Mouse (Mus musculus): ENCODE measurements around the gene Pex3. TPM values are rescaled to one million over a fixed set of nuclear protein-coding genes. Genes with fewer than 3 reads are reported as not detected.

The Pex3 gene
- 15.2 and 21.9 TPM in 2 replicates for total RNA-seq (2017)

DNA sequence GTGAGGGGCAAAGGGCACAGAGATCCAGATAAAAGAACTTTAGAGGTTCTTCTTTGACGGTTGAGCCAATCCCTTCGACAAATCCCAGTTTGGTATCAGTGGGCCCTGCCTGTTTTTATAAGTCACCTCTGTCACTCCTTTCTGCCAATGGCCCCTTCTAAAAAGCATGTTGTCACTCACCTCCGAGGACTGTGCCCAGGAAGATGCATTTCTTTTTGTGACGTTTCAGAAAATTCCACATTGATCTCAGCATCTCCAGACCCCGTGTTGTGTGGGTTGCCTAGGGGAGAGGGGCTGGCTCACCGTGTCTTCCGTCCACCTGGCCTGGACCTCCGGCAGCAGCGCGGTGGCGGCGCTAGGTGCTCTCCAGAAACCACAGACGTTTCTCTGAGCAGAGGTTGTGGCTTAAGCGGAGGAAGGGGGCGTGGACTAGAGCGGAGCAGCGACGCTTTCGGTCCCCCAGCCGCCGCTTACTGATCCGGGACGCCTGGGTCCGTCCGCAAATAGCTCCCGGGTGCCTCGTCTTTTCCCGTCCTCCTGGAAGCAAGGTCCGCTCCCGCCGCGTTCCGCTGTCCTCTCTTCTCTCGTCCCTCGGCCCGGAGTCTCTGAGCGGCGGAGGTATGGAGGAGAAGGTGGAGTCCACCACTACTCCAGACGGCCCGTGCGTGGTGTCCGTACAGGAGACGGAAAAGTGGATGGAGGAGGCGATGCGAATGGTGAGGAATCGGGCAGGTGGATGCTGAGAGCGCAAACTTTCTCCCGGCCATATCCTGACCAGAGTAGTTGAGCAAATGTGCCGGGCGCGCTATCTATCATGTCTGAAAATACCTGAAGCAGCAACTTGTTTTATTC lies at the start of gene Pex3, which contains the start of gene Adat2:
Pex3 (minus strand) TSS at position 497 of the 852 bp plus-strand sequence.
Adat2 (plus strand) TSS at position 249 of the 852 bp plus-strand sequence.
- ATAC-seq (ENCODE audit: extremely low read depth, insufficient number of reproducible peaks, low FRiP score, poor library complexity, severe bottlenecking) = peak; percentile 96

DNA sequence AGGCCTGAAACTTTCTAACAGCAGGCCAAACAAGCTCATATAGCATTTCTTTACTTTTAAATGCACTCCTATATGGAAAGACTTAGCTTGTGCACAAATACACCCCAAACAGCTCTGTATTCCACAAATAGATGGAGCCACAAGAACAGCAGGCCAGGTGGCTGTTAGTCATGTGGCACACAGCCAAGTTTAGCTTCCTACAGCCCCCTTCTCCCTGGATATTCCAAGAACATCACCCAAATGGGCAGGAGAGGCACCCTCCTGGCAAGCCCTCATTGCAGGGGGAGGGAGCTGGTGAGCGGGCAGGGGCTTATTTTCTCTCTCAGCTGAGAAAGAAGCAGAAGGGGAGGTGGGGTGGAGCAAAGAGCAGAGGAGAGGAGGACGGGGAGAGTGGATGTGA lies 48.0 kb upstream of the Pex3 start:
- no peak for ATAC-seq (ENCODE audit: extremely low read depth, insufficient number of reproducible peaks, low FRiP score, poor library complexity, severe bottlenecking)

DNA sequence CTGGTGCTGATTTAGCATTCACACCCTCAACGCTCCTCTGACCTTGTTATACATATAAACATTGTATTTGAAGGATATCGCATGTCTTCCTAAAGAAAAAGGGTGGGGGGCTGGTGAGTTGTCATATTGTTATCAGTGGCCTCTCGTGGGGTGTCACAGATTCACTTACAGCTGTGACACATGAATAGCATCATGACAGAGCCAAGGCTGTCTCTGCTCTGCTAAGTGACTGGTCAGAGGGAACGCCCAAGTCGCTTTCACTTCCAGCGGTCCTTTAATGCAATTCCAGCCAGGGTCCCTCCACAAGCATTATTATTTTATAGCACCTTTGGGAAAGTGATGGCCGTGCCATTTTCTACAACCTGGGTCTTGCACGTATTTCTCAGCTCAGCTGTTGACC lies 44.5 kb upstream of the Pex3 start:
- ATAC-seq (ENCODE audit: extremely low read depth, insufficient number of reproducible peaks, low FRiP score, poor library complexity, severe bottlenecking) = no peak

DNA sequence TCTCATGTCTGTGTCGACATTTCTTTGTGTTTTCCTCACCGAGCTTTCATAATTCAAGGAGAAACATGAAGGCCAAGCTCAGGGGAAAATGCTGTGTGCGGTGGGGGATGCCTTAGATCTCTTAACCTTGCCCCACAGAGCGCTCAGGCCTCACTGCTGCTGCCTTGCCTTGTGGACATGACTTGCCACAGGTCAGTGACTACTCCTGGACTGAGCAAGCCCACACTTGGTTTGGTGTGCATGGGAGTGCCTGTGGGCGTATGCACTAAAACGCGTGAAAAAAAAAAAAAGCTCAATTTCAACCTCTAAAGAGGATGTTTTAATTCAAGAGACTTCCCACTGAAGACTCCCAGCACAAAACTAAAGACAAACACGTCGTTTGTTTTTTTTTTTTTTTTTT lies 43.9 kb upstream of the Pex3 start:
- no peak for ATAC-seq (ENCODE audit: extremely low read depth, insufficient number of reproducible peaks, low FRiP score, poor library complexity, severe bottlenecking)

DNA sequence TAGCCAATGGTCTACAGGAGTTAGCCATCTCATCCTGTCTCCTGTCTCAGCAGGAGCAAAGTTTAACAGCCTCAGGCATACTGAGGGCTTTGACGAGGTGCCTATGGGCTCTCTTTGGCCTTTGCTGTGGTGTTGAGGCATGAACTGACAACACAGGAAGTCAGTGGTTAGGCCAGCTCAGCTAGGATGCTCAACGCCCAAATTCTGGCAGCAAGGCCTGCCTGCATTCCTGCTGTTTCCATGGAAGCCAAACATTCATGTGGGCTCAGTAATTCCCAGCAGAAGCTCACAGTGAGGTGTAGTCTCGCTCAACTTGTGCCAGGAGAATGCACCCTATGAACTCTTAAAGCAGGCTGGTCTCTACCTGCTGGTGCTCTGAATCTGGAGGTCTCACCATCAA lies 43.1 kb upstream of the Pex3 start:
- no peak for ATAC-seq (ENCODE audit: extremely low read depth, insufficient number of reproducible peaks, low FRiP score, poor library complexity, severe bottlenecking)

DNA sequence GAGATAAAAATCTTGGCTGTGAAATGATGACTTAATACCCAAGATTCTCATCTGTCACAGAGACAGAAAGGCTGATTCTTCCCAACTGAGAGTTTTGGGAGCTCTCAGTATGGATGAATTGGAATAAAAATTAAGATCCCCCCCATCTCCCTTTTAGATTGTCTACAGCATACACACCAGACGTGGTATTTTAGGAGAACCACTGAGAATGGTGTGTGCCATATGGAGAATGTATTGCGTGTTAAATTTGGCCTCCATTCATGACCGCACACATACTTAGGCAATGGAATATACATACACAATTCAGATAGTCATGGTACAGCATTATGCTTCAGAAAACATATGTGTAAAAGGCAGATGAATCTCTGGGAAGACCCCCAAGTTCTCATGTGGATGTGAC lies 40.6 kb upstream of the Pex3 start:
- ATAC-seq (ENCODE audit: extremely low read depth, insufficient number of reproducible peaks, low FRiP score, poor library complexity, severe bottlenecking) = no peak

DNA sequence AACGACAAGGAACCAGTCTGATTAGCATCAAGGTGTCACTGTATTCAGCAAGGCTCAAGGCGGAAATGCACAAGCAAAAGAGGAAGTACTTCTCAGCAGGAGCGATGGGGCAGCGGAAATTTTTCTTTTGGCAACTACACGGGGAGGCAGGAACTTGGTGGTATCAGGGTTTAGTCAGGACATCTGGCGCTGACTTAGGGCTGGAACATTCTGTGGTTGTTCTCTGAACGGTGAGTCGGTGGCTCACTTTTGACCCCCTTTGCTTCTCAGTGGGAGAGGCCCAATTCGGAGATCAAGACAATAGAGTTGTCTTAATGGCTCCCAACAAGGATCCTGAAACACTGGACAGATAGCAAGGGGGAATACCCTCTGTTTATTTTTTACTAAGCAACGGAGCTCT lies 39.3 kb upstream of the Pex3 start:
- ATAC-seq (ENCODE audit: extremely low read depth, insufficient number of reproducible peaks, low FRiP score, poor library complexity, severe bottlenecking) = no peak

DNA sequence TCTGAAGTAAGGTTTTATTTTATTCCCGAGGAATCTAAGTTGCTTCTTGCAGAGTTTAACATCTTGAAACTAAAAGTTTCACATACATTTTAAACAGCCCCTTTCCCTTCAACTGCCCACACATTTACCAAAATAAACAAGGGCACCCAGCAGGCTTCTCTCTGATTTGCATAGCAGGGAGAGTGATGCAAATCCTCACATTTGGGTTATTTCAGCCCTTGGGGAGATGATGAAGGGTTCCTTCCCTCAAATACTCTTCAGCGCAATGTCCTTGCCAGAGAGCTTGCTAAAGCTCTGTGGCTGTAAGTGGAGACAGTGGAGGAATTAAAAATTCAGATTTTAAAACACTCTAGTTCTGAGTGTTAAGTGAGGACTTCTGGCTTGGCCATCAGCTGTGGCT lies 35.0 kb upstream of the Pex3 start:
- no peak for ATAC-seq (ENCODE audit: extremely low read depth, insufficient number of reproducible peaks, low FRiP score, poor library complexity, severe bottlenecking)

DNA sequence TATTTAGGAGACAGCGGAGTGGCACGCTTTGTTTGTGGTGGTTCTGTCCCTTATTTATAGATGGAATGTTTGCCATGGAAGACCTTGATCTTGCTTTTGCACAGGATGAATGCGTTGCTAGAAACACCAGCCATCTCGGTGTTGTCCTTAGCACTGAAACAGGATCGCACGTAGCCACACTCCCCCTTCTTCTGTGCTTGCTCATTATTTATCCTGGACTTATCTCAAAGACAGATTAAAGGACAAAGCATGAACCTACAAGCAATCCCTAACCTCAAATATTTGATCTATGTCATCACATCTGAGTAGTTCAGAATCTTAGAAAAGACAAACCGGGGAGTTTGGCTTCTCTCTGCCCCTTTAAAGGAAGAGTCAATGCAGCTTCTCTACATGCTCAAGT lies 24.2 kb upstream of the Pex3 start:
- no peak for ATAC-seq (ENCODE audit: extremely low read depth, insufficient number of reproducible peaks, low FRiP score, poor library complexity, severe bottlenecking)

DNA sequence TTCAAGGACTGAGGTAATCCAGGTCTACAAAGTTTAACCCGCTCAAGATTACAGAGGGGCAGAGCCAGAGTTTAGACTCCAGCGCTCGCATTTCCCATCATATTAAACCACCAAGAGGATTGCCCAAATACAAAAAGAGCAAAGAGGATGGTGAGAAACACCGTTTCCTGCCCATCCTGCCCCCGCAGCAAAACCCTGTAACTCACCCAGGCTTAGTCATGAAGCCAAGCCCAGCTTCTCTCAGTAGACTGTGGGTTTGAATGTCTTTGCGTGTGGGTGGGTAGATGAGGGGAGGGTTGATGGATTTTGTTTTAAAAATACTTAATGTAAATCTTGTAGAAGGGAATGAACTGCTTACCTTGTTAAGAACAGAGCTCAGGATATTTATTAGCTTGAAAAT lies 19.5 kb upstream of the Pex3 start:
- ATAC-seq (ENCODE audit: extremely low read depth, insufficient number of reproducible peaks, low FRiP score, poor library complexity, severe bottlenecking) = no peak

DNA sequence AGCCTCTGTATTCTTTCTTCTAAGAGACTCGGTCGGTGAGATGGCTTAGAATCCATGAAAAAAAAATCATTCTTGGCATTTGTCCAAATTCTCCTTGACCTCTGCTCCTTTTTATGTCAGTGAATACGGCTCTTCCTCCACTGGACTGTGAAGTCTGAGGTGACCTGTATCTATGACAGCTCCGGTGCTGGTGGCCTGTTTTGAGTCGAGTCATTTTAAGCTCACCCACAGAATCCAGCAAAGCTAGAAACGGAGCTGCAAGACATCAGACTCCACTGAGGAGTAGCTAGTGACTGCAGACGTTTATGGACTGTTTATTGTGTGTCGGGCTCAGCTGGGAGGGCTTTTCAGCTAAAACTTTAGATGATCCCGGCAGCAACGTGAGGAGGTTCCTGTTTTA lies 19.1 kb upstream of the Pex3 start:
- ATAC-seq (ENCODE audit: extremely low read depth, insufficient number of reproducible peaks, low FRiP score, poor library complexity, severe bottlenecking) = no peak

DNA sequence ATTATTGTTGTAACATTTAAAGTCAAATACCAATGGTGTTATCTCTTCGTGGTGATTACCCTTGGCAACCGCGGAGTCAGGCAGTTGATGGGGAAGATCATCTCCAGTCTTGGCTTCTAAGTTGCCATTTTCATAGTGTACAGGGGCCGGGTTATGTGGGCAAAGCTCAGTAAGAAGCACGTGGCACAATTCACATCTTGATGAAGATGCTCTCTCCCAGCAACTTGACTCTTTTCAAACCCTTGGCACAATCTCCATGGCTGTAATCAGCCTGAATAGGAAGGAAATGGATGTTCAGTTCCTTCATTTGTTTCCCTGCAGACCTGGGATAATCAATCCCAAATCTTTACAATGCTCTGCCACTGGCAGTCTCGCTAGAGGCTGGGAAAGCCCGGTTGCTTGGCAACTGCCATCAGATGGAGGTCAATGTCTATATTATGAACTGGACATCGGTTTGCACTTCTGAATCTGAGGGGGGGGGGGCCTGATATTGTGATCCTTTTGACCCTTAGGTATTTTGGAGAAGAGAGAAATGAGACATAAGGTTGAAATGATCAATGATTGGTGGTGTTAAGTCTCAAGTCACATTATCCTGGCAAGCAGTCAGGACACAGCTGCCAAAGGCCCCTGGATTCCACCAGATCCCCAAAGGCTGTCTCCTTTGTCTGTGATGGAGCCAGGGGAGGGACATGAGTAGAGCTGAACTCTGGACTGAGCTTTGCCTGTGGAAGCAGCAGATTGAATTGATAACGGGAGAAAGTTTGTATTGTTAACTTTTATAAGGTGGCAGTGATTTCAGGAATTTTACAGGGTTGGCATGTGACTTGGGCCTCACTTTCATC lies 18.0 kb upstream of the Pex3 start:
- ATAC-seq (ENCODE audit: extremely low read depth, insufficient number of reproducible peaks, low FRiP score, poor library complexity, severe bottlenecking) = no peak

DNA sequence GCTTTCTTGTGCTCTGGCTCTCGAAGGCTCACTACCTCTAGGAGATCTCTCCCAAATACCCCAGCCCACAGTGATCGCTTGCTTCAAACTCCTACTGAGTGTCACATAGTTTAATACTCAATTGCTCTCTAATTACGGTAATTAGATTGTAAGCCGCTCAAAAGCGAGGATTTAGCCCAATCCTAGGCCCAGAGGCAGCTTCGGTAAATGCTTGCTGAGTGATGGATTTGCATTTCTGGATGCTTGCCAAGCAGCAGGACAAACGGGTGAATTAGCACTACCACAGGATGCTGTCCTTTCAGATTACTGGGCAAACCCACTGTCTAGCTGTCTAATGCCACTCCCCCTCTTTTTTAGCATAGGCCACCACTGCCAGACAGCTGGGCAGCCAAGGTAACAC lies 16.9 kb upstream of the Pex3 start:
- no peak for ATAC-seq (ENCODE audit: extremely low read depth, insufficient number of reproducible peaks, low FRiP score, poor library complexity, severe bottlenecking)

DNA sequence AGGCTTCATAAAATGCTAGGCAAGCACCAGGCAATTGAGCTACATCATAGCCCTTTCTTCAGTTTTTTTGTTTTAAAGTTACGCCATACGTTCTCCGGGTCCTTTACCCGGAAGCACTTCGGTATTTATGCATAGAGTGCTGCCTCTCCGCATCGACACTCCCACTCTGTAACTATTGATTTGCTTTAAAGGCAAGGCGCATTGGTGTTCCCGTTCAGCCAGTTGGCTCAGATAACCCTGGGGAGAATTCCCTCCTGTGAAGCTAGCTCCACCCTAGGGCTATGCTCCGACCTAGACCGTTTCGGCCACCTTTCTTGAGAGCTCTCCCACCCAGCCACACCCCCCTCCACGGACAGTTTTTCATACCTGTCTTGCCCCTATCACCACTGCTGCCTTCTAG lies 13.5 kb upstream of the Pex3 start:
- ATAC-seq (ENCODE audit: extremely low read depth, insufficient number of reproducible peaks, low FRiP score, poor library complexity, severe bottlenecking) = no peak

DNA sequence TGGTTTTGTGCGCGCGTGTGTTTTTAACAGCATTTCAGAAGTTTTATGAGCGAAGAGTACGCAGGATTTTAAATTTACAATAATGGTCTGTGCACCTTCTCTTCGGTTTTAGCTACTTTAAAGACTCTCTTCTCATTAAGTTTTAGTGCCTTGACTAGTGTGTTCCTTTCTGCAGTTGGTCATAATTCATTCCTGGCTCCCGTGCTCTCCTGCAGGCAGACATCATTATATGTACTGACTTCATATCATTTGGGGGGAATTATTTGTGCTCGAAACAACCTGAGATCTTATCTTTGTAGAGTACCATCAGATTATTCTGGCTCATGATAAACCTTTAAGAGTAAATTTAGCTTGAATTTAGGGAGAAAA lies 12.1 kb upstream of the Pex3 start:
- ATAC-seq (ENCODE audit: extremely low read depth, insufficient number of reproducible peaks, low FRiP score, poor library complexity, severe bottlenecking) = no peak

DNA sequence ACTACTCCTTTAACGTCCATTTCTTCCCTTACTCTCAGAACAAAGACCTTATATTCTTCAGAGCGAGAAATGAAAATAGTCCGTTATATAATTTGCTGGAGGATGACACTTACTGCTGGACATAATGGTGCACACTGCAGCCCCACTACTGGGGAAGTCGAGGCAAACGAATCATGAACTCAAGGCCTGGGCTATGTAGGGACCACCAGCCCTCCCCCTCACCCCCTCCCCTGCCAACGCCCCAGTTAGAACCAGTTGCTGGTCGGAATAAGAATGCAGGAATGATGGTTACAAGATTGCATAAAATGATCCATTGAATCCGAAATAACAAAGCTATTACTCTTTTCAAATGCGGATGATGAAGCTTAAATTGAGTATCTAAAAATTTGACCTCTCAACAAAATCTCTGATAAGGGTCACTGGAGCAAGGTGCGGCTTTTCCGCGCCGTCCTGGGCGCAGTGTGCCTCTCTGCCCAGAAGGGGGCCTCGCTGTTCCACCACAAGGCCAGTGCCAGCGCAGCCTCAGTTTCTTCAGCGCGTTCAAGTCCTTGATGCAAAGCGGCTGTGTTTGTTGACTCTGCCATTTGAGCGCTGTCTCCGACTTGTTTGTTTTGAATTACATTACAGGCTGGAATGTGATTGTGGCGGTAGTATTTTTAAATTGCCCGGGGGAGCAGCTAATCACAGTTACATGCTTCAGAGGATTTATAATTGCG lies 11.6 kb upstream of the Pex3 start:
- peak; percentile 46; the same call in 1 of the 2 replicates for ATAC-seq (ENCODE audit: extremely low read depth, insufficient number of reproducible peaks, low FRiP score, poor library complexity, severe bottlenecking)

DNA sequence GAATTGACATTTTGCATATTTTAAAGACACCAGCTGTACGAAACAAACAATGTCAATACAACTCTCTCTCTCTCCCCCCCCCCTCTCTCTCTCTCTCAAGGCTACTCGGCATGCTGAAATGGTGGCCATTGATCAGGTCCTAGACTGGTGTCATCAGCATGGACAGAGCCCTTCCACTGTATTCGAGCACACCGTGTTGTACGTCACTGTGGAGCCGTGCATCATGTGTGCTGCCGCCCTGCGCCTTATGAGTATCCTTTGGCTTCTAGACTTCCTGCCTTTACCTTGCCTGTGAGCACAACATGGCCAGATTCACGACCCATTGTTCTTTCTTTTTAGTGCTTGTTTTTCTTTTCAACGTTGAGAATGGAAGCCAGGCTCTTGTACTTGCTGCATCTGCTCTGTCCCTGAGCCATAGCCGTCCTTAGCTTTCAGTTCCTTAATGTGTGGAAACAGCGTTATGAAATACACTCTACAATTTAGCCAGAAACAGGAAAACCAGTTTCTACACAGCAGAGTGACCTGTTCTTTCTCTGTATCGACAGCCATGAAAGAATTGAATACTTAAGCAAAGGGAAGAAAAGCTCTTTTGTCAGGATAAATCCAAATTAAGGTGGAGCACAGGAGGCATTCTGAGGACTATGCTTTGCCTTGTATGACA lies 7.2 kb upstream of the Pex3 start:
- ATAC-seq (ENCODE audit: extremely low read depth, insufficient number of reproducible peaks, low FRiP score, poor library complexity, severe bottlenecking) = no peak

DNA sequence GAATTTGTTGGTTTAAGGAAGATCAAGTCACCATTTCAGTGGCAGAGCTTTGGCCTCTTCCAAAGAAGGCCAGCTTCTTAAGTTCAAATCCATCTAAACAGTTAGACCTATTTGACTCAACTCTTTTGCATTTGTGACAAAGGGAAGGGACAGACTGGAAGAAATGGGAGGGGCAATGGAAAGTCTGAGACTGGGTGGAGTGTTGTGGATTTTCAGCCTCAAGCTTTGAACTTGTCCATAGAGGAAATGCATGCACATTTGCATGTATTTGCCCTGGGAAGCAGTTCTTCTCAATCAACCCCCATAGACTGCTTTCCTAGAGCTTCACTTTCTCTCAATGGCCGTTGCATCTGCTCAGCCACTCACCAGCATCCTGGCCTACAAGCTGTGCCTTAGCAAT lies 1.4 kb upstream of the Pex3 start:
- no peak for ATAC-seq (ENCODE audit: extremely low read depth, insufficient number of reproducible peaks, low FRiP score, poor library complexity, severe bottlenecking)

DNA sequence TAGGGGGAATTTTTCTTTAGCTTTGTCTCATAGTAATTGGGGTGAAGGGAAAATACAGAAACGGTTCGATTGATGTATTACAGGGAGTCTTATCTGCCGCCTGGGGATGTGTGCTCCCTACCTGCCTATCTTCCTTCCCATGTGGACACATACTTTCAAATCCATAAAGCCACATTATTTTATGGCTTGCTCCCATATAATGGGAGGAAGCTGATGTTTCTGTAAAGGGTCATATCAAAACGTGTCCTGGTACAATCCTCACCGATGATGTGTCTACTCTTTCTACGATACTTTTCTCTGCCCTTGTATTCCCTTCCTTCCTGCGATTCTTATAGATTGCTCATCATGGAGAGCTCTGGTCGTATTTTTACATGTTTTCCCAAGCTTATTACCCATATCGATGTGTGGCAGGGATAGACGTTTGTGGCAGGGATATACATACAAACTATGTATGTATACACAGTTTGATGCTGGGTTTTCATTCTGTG lies 600 bp upstream of the Pex3 start:
- ATAC-seq (ENCODE audit: extremely low read depth, insufficient number of reproducible peaks, low FRiP score, poor library complexity, severe bottlenecking) = no peak

Data from neutrophil, adult 5-6 weeks (primary cell).